Mouse (Mus musculus): ENCODE data around the gene Nemf.
"Not testable (repeated sequence)": the region's sequence is repeated elsewhere in the genome, so short reads cannot be mapped to it uniquely, and the experiment has no call there.

The Nemf gene

DNA sequence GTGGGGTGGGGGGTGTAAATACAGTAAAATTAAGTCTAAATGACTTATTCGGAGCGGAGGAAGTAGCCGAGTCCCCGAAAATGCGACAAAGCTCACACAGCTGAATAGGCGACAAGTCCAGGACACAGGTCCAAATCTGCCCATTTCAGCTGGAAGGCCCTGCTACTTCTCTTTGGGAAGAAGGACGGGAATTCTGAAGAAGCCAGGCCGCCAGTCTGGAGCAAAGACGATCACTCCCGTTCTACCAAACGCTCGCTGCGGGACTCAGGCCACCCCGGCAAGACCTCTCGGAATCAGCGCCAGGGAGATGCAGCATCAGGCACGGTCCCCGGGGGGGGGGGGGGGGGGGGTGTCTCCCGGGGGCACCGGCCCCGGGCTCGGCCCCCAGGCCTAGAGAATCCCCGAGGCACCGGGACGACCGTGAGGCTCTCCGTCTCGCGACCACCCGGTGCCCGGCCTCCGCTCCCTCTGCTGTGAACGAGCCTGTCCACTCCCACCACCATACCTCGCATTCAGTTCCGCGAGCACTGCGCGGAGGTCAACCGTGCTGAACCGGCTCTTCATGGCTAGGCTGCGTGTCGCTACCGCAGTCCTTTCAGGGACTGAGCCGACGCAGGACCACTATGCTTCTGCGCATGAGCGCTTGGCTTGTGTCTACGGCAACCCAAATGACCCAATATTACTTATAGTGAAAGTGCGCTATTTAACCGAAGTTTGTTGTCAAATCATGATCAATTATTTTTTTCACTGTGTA is at the start of gene Nemf:
TSS of gene Nemf (minus strand) at position 620 of the 754 bp plus-strand sequence.
- peak; percentile 87 to 91 for DNase-seq

GRCm38 (mm10) chr12:69402594-69403167 is 45.7 kb upstream of the Nemf start:
- no peak for DNase-seq

DNA sequence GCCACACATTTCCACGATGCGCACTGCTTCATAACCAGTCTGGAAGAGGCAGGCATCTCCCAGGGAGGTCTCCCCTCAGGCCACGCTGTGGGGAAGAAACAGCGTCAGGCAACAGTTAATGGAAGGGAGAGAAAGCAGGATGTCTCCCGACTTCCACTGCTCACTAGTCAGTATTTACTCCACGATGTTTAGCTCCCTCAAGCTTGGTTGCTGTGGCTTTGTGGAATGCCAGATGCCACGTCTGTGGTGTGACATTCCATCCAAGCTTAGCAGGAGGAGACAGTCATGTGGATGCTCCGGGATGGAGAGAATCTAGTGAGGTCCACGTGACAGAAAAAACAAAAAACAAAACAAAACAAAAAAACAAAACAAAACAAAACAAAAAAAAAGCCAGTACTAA is 45.1 kb upstream of the Nemf start:
- no peak for DNase-seq

GRCm38 (mm10) chr12:69400871-69401286 is 43.9 kb upstream of the Nemf start:
- DNase-seq, result no peak

DNA sequence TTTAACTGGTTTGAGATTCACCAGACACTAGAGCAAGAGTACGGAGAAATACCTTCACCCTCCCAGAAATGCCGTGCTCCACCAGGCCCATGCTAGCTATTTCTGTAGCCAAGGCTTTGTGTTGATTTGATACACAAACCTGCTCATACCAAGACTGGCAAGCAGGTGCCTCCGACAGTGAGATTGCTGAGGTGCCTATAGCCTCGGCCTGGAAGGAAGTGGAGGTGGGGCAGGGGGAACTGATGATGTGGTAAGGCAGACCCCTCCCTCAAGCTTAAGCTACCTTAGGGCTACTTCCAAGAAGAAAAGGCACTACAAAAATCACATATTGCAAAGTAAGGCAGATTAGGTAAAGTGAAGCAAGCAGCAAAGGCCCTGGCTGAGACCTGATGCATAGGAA is 43.4 kb upstream of the Nemf start:
- no peak for DNase-seq

- DNase-seq, result peak; percentile 97 to 98
Measured at GRCm38 (mm10) chr12:69394456-69394855, 37.5 kb upstream of the Nemf start.

GRCm38 (mm10) chr12:69393076-69393475 is 36.1 kb upstream of the Nemf start:
- DNase-seq, result peak; percentile 51 to 52

DNA sequence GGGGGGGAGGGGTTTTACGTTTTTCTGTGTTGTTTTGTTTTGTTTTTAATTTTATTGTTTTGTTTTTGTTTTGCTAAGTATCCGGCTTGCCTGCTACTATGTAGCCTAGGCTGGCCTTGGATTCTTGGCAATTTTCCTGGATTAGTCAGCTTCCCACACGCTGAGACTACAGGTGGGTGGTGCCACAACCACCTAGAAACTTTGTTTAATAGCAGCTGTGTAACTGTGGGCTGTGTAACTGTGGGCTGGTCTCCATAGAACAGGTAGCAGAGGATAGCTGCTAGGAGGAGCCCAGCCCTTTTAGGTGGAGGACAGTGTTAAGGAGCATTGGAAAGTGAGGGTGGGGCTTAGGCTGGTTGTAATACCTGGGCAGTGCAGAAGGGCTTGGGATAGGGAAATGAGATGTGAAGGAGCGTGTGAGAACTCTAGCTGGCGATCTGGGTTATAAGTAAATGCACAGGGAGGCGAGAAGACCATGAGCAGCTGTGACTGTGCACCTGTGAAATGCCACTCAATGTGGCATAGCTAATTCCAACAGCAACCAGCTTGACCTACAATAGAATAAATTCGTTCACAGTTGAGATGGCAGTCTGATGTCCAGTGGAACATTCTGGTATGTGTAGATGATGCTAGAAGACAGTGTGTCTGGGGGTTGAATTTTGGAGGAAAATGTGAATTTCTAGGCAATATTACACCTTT is 33.2 kb upstream of the Nemf start:
- no peak for DNase-seq

GRCm38 (mm10) chr12:69389273-69389938 is 32.4 kb upstream of the Nemf start:
- peak in 1 of 2 experiments; percentile 25 for DNase-seq

DNA sequence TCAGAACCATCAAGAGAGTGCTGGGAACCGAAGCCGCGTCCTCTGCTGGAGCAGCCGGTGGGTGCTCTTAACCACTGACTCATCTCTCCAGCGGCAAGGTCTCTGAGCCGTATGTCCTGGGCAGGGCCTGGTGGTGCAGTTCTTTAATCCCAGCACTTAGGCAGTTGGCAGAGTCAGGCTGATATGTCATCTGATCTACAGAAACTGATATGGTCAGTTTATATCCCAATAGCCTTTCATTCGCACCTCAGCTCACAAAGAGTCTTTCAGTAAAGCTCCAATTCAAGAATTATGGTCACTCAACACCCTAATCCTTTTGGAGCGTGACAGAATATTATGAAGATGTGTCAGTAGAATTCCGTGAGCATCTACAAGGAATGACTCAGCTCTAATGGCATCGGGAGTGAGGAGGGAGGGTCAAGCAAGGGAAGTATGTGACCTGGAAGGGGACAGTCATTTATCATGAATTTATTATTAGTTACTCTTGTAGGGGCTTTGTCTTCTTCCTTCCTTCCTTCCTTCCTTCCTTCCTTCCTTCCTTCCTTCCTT is 31.4 kb upstream of the Nemf start:
- DNase-seq, result no peak

- DNase-seq, result not testable (repeated sequence)
Measured at GRCm38 (mm10) chr12:69386281-69386732, 29.3 kb upstream of the Nemf start.

DNA sequence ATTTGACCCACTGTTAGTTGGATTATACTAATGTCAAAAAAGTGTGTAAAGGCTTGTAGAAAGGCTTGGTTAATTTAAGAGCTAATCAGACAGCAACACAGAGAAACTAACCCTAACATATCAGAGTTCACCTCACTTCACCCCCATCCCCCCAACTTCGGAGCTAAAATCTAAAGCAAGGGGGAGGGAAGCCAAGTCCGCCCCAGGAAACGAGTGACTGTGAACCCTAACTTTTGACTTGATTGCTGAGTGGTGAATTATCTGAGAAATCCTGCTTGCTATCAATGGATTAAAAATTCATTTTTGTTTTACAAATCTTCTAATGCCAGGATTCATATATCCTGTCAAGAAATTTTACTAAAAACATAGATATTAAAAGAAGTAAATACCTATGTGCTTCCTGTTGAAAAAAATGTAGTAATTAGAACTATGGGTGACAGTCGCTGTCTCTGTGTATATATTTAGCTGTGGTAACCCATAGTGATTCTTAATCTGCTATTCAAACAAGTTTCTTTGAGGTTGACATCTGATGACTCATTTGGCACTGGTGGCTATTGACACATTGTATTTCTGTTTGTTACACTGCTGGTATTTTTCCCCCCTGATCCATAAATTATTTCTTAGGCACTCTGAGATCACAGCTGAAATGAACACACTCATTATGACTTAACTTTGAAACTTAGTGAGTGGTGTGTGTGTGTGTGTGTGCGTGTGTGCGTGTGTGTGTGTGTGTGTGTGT is 28.7 kb upstream of the Nemf start:
- DNase-seq, result no peak

DNA sequence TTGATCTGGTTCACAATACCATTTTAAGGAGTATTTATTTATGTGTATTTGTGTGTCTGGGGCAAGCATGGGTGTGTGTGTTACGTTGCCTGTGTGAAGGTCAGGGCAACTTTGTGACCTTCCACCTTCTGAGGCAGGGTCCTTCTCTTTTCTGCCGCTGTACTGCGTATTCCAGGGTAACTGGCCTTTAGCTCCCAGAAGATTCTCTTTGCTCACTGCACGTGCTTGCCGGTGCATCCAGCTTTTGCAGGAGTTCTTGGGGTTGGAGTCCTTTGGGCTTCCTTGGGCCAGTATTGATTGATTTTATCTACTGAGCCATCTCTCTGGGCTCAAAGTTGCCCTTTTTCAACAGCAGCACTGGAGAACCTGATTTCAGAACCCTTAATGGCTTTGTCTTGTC is 27.6 kb upstream of the Nemf start:
- DNase-seq, result no peak

GRCm38 (mm10) chr12:69382880-69383279 is 25.9 kb upstream of the Nemf start:
- no peak for DNase-seq

DNA sequence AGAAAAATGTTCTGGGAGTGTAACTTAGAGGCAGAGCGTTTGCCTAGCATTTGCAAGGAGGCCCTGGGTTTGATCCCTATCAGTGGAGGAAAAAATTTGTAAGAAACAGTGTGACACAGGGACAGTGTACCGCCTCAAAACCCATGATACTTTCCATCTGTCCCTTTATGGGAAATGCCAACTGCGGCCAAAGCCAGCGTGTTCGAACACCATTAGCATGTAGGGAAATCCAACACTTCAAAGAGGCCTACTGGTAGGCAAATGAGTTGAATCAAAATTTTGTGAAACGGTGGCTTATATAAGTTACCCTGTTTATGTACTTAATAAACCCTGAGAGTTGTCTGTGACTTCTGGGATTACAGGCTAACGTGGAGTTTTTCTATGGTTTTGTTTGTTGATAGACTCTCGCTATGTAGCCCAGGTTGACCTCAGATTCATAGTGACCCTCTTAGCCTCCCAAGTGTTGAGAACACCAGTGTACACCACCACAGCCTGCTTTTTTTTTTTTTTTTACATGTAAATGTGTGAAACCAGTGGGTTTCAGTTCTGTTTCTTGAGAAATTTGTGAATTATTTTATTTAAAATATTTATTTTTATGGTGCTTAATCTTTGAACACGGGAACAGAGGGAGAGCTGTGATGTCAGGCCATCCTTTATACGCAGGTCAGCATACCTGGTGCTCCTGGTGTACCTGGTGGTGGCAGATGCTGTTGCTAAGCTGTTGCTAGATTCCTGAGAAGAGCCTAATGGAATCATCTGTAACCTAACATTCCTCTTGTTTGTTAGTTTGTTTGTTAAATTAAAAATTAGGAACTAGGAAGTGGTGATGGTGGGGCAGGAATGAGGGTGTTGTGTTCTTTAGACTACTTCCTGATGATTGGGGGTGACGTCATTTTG is 21.8 kb upstream of the Nemf start:
- DNase-seq, result no peak

- DNase-seq, result not testable (repeated sequence)
Measured at GRCm38 (mm10) chr12:69377636-69378035, 20.7 kb upstream of the Nemf start.

- no peak for DNase-seq
Measured at GRCm38 (mm10) chr12:69377188-69377587, 20.2 kb upstream of the Nemf start.

DNA sequence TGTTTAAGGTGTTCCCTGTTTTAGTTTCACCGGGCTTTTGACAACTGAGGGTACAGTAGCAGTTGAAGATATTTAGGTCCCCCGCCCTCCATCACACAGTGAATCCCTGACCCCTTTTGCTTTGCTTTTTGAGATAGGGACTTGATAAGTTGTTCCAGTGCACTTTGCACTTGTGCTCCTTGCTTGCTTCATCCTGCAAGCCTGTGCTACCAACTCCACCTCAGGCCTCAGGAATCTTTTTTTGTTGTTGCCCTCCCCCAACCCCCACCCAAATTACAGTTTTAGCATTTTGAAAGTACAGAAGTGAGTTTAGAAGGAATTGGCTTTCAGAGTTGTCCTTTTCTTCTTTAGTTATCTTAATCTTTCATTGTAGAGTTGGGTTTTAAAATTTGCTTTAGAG is 19.2 kb upstream of the Nemf start:
- no peak for DNase-seq

DNA sequence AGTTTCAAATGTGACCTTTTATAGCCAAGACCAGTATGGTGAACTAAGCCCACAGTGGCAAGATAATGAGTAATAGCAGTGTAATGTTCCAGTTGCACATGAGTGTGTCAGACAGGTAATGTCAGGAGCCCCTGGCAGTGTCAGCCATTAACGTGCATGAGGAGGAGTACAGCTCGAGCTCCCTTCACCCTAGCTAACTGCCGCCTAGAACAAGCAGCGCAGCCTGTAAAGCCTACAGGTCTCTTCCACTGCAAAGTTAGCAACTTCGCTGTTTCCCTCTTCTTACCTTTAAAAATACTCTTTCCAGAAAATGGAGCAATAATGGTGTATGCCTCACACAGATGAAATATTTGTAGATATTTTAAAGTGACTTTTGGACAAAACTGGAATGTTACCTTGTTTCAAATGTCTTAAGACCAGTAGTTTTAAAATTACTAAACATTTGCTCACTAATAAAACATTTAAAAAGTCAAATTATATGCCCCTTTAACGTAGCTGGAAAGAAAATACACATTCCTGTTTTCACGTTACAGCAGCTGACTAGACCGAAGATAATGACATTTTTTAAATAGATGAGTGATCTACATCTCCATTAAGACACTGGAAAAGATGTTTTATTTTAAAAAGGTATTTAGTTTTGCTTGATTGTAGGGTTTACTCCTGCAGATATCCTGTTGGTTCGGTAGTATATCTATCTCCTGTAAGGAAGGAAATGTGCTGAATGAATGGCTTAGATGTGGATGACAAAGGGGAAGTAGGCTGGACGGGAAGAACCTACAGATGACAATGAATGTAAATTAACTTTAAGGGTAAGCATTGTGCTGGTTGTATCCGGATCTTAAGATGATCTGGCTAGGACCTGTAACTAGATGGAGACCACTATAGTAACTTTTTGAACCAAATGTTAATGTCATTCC is 17.1 kb upstream of the Nemf start:
- DNase-seq, result peak in 1 of 2 experiments; percentile 28
